Mouse (Mus musculus): ENCODE measurements at regions not wholly inside any gene's neighbourhood (a gene's known extent, or its start where the extent isn't known, plus 50 kb on each side); places are given as distances from the start of the nearest gene placed in this dataset.
"Not testable (repeated sequence)": the region's sequence is repeated elsewhere in the genome, so short reads cannot be mapped to it uniquely, and the experiment has no call there.

DNA sequence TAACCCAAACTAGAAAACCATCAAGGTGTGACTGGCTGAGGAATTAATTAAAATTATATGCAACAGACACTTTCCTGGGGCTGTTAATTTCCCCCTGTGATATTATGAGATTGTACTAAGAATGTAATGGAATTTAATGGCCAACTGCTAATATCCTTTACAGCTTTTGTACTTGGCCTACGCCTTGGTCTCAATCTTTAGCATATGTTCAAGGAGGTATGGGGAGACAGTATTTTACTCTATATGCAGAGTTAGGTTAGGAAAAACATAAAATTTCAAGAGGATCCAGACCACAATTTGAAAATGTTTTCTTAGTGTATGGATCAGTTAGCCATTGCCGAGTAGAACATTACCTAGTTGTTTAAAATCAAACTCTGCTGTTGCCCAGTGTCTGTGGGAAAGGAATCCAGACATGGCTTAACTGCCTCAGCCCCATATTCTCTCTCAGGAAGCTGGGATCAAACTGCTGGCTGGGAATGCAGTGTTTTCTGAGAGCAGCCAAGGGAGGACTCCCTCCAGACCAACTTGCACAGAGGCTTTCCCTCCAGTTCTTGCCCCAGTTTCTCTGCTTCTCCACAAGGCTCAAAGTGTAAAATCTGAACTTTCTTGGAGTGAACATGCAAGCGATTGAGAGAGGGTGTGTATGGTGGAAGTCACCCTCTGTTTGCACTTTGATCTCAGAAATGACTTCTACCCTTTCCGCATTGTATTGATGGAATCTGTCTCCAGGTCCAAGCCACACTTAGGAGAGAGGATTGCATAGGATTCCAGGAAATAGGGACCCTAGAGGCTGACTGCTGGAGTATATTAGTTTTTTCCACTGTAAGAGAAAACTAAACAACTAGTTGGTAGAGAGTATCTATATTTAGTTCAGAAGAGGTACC lies 294.6 kb downstream of the Hace1 start:
- TF ChIP-seq POLR2A (IDR thresholded peaks at IDR 0.05; ENCODE audit: extremely low read depth, insufficient read depth, low read length) (no peak), CTCF (IDR thresholded peaks at IDR 0.05; ENCODE audit: extremely low read depth, insufficient read depth, low read length) (no peak)
- H3K4me1 ChIP-seq (ENCODE audit: control insufficient read depth, insufficient read depth, low read length) = no peaks in the 10 kb centered on the region
- no peak overlapping the region for H3K4me3 ChIP-seq (ENCODE audit: insufficient read depth, low read length)
- no peak overlapping the region for H3K27ac ChIP-seq (ENCODE audit: insufficient read depth, low read length)

DNA sequence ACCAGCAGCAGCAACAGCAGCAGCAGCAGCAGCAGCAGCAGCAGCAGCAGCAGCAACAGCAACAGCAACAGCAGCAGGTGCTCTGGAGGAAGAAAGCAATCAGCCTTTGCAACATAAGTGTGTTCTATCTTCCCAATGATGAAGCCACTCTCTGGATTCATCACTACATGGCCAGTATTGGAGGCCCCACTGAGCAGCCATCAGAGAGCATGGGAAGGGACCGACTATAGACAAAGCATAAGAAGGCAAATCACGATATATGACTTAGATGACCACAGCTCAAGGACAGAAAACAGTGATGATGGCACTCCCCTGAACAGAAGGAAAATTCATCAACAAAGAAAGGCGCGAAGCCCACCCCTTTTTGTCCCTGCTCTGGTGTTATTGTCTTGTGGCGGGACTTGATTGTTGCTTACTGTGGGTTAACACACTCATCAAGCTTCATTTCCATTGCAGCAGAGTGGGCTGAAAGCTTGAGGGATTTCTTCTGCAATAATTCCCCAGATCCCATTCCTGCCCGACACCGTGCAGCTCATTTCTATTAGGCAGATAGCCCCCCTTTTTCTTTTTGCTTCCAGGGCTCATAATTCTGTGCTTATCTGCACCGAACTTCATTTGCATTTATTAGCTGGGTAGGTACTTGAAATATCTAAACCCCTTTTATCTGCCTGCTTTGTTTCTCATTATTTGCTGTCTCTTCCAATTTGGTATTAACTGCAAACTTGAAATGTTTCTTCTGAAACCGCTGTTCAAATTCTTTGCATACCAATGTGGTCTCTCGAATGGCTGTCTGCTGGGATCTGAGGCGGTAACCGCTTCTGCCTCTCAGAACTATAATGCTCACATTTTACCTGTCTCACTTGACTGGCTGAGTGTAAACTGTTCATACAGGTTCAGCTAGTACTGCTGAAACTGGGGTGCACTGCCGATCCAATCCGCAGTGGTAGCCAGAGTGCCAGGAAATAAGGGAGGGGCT lies 296.5 kb downstream of the Hace1 start:
- H3K4me1 ChIP-seq (ENCODE audit: control insufficient read depth, insufficient read depth, low read length) = no peaks in the 10 kb centered on the region
- no peak for TF ChIP-seq POLR2A (IDR thresholded peaks at IDR 0.05; ENCODE audit: extremely low read depth, insufficient read depth, low read length)
- TF ChIP-seq CTCF (IDR thresholded peaks at IDR 0.05; ENCODE audit: extremely low read depth, insufficient read depth, low read length) = no peak
- H3K27ac ChIP-seq (ENCODE audit: insufficient read depth, low read length) = no peak overlapping the region
- no peak overlapping the region for H3K4me3 ChIP-seq (ENCODE audit: insufficient read depth, low read length)

DNA sequence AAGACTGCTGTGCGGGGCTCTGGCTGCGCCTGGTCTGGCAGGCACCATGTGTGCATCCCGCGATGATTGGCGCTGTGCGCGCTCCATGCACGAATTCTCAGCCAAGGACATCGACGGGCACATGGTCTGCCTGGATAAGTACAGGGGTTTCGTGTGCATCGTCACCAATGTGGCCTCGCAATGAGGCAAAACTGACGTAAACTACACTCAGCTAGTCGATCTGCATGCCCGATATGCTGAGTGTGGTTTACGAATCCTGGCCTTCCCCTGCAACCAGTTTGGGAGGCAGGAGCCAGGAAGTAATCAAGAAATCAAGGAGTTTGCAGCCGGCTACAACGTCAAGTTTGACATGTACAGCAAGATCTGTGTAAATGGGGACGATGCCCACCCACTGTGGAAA lies 297.7 kb downstream of the Hace1 start:
- H3K27ac ChIP-seq (ENCODE audit: insufficient read depth, low read length); H3K4me3 ChIP-seq (ENCODE audit: insufficient read depth, low read length); H3K4me1 ChIP-seq (ENCODE audit: control insufficient read depth, insufficient read depth, low read length): not testable (repeated sequence)

DNA sequence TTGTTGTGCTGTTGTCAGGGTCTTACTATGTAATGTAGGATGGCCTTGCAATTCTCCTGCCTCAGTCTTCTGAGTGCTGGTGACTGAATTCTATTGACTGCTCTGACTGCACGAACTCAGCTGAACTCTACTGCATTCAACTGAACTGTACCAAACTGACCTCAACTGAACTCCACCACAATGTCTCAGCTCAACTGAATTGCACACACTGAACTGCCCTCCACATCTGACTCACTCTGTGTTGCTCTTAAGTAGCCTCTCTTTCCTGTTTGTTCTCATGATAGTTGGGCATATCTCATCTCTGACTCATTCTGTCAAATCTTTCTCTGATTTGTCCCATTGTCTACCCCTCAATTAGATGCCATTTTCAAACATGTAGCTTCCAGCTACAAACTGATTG lies 306.1 kb downstream of the Hace1 start:
- no peak for TF ChIP-seq POLR2A (IDR thresholded peaks at IDR 0.05; ENCODE audit: extremely low read depth, insufficient read depth, low read length)
- no peak for TF ChIP-seq CTCF (IDR thresholded peaks at IDR 0.05; ENCODE audit: extremely low read depth, insufficient read depth, low read length)
- Histone ChIP-seq H3K27ac (ENCODE audit: insufficient read depth, low read length) (no peak overlapping the region), H3K4me3 (ENCODE audit: insufficient read depth, low read length) (no peak overlapping the region), H3K4me1 (ENCODE audit: control insufficient read depth, insufficient read depth, low read length) (no peaks in the 10 kb centered on the region; the same call in 1 of the 2 replicates)

DNA sequence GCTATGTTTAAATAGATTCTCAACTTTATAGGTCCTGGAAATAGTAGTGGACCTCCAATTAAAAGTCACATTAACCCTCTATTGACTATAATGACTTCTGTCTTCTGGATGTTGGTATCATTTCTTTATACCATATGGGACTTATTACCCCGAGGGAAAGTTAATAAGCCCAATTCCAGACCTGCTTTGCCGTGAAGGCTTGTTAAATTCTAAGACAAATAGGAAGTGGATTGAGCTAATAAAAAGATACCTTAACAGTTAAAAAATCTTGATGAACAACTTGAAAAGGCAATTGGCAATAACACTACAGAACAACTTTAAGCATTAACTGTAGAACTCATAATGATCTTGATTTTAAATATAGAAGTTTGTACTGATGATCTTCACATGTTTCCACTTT lies 309.0 kb downstream of the Hace1 start:
- Histone ChIP-seq H3K4me1 (ENCODE audit: control insufficient read depth, insufficient read depth, low read length) (no peaks in the 10 kb centered on the region; the same call in 1 of the 2 replicates), H3K4me3 (ENCODE audit: insufficient read depth, low read length) (no peak overlapping the region), H3K27ac (ENCODE audit: insufficient read depth, low read length) (no peak overlapping the region)
- TF ChIP-seq POLR2A (IDR thresholded peaks at IDR 0.05; ENCODE audit: extremely low read depth, insufficient read depth, low read length) = no peak
- no peak for TF ChIP-seq CTCF (IDR thresholded peaks at IDR 0.05; ENCODE audit: extremely low read depth, insufficient read depth, low read length)

DNA sequence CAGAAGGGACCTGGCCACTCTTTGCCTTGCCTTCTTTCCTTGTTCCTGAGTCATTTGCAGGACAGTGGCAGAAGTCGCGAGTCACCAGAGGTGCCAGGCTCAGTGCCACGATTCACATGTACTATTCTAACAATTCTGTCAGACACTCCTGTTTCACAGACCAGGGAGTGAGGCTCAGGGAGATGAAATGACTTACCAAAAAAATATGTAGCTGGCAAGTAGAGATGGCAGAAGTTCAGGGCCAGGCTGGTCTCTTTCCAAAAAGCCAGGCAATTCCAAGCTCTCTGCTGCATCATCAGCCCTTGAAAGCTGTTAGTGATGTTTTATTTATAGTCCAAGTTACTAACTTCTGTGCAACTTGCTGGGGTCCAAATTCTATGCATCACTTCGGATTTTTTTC lies 311.2 kb downstream of the Hace1 start:
- H3K27ac ChIP-seq (ENCODE audit: insufficient read depth, low read length) = no peak overlapping the region
- TF ChIP-seq CTCF (IDR thresholded peaks at IDR 0.05; ENCODE audit: extremely low read depth, insufficient read depth, low read length) (no peak), POLR2A (IDR thresholded peaks at IDR 0.05; ENCODE audit: extremely low read depth, insufficient read depth, low read length) (no peak)
- H3K4me1 ChIP-seq (ENCODE audit: control insufficient read depth, insufficient read depth, low read length) = no peaks in the 10 kb centered on the region; the same call in 1 of the 2 replicates
- H3K4me3 ChIP-seq (ENCODE audit: insufficient read depth, low read length) = no peak overlapping the region

DNA sequence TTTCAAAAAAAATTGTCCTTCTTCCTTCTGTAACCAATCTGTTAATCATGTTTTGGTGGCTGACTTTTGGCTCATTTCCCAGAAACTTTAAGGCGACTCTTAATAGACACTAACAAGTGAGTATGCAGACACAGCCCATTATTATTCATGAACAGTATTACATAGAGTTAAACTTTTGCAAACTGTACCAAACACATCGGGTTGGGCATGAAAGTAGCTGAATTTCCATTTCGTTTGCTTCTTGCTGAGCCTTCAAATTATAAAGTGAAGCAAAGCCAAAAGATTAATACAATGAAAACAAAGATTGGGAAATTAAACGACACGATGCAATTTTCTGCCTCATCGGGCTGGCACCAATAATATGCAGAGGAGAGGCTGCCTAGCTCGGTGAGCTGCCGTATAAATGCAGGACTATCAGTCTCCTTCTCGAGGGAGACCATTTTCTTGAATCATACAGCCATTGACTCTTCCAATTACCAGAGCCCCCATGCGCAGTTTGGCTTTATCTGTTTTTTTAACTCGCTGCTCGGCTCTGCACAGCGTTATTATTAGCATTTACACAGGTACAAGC lies 311.8 kb downstream of the Hace1 start:
- no peak overlapping the region for H3K4me3 ChIP-seq (ENCODE audit: insufficient read depth, low read length)
- TF ChIP-seq POLR2A (IDR thresholded peaks at IDR 0.05; ENCODE audit: extremely low read depth, insufficient read depth, low read length) = no peak
- no peak for TF ChIP-seq CTCF (IDR thresholded peaks at IDR 0.05; ENCODE audit: extremely low read depth, insufficient read depth, low read length)
- H3K4me1 ChIP-seq (ENCODE audit: control insufficient read depth, insufficient read depth, low read length) = no peaks in the 10 kb centered on the region; the same call in 1 of the 2 replicates
- H3K27ac ChIP-seq (ENCODE audit: insufficient read depth, low read length) = no peak overlapping the region

DNA sequence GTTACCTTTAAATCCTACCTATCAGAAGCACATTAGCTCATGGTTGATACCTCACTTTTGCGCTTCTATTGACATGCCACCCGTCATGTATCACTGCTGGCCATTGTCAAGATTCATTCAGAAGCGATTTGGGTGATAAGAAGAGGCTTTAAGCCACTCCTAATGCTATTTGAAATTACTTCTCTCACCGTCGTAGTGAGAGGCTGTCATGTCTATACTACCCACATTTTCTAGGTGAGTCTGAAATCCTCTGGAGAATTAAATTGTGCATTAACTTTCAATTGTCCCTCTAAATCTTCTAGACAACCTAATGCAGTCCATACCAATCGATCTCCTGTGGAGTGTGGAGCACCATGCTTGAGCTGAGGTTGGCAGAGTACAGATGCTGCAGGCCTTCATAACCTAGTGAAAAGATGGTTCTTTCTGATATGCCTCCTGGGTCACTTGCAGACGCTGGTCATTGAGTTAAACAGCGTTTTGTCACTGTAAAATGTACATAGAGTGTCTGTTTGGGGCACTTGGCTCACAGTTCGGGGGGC lies 312.5 kb downstream of the Hace1 start:
- no peaks in the 10 kb centered on the region; the same call in 1 of the 2 replicates for H3K4me1 ChIP-seq (ENCODE audit: control insufficient read depth, insufficient read depth, low read length)
- H3K27ac ChIP-seq (ENCODE audit: insufficient read depth, low read length) = no peak overlapping the region
- H3K4me3 ChIP-seq (ENCODE audit: insufficient read depth, low read length) = no peak overlapping the region
- TF ChIP-seq CTCF (IDR thresholded peaks at IDR 0.05; ENCODE audit: extremely low read depth, insufficient read depth, low read length) (no peak), POLR2A (IDR thresholded peaks at IDR 0.05; ENCODE audit: extremely low read depth, insufficient read depth, low read length) (no peak)

DNA sequence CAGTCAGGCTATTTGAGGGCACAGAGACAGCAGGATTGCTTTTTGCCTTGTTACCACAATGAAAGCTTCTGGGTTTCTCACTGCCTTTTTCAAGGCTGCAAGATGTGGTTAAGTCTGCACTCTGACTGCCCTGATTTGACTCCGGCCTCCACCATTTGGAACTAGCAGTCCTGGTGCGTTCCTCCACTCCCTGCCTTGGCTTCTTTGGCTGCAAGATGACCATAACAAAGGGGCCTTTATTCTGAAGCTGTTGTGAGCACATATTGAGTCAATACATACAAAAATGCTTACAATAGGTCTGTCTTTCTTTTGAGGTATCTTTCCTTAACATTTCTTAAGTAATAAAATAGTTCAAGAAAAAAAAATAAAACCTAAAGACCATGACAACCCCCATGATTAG lies 314.8 kb downstream of the Hace1 start:
- Histone ChIP-seq H3K27ac (ENCODE audit: insufficient read depth, low read length) (no peak overlapping the region), H3K4me1 (ENCODE audit: control insufficient read depth, insufficient read depth, low read length) (no peaks in the 10 kb centered on the region; the same call in 1 of the 2 replicates), H3K4me3 (ENCODE audit: insufficient read depth, low read length) (no peak overlapping the region)
- no peak for TF ChIP-seq CTCF (IDR thresholded peaks at IDR 0.05; ENCODE audit: extremely low read depth, insufficient read depth, low read length)
- TF ChIP-seq POLR2A (IDR thresholded peaks at IDR 0.05; ENCODE audit: extremely low read depth, insufficient read depth, low read length) = no peak
